Mouse (Mus musculus) urinary bladder, postnatal 36 days (tissue): Measurements from ENCODE around the gene Nsmf.

Experiments used
- DNase-seq, 2 experiments: peaks; one replicate each; pipeline ENCODE4 v3.0.0; 2022; ENCODE audit warnings: low spot score in 2 of 2, mixed read lengths in 1 of 2

Nsmf gene

DNA sequence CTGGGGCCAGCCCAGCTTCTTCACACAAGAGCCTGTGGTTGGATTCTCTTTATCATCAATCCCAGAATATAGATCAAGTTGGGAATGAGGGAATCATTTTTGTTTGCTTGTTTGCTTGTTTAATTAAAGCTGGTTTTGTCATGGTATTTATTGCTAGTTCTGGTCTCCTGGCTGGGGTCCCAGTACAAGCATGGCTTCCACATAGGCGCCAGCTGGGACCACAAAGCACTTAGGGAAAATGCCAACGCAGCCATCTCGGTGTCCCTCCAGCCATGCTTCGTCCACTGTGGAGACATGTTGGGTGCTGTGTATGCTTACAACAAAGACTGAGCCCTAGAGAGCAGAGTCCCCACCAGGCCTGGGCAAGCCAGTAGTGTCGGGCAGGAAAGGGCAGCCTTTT lies 31.4 kb downstream of the Nsmf start:
- DNase-seq, result no peak

DNA sequence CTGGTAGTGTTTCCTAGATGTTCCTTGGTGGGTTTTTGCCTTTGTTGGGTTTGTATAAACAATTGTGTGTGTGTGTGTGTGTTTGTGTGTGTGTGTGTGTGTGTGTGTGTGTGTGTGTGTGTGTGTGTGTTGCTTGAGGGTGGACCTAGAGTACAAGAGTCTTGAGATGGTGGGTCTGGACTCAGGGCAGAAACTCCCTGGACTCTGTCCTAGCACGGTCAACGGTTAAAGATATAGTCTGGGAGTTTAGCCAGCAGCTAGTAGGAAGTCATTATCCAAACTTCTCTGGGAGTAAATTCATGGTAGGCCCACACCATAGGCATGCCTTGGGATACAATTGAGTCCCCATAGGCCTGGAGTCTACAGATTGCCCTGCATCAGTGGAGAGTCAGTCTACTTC lies 33.7 kb downstream of the Nsmf start:
- DNase-seq, result no peak

DNA sequence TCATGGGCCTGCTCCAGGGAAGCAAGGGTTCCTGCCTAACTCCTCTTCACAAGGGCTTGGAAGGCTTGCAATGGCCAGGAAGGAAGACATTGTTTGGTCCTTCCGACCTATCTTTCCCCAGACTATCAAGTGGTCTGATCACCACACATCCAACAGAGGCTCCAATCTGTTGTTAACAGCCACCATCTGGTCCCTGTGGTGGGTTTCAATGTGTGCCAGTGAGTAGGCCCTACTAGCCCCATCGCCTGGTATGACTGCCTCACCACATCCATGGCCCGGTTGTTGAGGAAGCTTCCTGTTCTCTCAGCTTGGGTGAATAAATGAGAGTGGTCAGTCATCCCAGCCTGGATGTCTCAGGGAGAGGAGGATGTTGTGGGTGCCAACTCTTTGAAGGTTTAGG lies 34.5 kb downstream of the Nsmf start:
- no peak for DNase-seq

DNA sequence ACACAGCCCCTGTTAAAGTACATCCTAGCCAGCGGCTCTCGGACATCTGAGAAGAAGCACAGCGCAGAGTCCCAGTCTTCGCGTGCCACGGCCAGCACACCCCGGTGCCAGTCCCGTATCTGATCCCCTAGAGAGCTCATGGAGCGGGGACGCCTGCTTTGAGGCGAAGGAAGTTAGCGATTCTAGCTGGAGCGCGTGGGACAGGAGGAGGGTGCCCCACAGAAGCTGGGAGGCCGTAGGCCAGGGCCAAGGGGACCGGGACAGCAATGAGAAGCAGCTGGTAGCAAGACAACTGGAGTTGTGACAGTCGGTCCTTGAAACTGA lies 40.6 kb downstream of the Nsmf start:
- DNase-seq, result no peak

GRCm38 (mm10) chr2:25095109-25095850 lies 41.1 kb downstream of the Nsmf start, which contains the start of gene Noxa1:
Gene Noxa1 (minus strand): TSS chr2:25095149.
- DNase-seq, result no peak

DNA sequence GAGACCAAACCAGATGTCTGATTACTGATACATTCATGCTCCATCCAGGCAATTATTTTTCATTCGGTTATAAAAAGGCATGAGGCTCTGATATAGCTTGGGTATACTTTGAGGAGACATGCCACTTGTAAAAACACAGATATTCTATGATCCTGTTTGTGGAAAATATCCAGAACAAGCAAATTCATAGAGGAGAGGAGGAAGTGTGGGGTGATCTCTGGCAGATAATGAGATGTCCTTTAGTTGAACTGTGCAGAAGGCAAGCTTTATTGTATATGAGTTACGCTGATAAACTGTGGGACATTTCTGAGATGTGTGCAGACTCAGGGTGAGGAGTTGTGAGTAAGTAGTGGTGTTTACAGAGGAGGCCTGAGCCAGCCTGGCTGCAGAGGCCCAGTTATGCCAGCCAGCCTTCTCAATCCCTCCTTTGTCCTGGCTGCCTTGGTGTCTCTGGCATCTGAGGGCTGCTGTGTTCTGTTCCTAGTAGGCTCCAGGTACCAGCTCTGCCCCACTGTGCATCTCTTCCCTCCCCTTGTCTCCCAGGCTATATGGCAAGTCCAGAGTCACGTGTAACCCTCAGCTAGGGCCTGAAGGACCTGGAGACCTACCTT lies 44.0 kb downstream of the Nsmf start:
- DNase-seq, result peak; percentile 7 to 8

DNA sequence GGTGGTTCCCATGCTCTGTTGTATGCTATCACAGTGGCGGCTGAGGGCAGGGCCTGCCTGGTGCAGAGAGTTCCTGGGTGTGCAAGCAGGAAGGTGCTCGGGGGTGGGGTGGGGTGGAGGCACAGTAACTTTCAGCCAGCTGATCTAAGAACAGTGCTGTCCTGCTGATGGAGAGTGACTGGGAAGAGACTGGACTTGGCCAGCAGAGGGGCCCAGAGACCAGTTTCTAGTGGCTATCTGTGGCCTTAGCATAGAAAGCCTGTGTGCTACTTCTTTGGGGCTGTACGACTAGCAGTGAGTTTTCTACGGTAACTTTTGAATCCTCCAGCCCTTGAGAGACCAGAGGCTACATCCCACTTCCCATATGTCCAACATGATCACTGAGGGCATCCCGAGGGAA lies 44.8 kb downstream of the Nsmf start:
- DNase-seq, result peak; percentile 14 to 42

DNA sequence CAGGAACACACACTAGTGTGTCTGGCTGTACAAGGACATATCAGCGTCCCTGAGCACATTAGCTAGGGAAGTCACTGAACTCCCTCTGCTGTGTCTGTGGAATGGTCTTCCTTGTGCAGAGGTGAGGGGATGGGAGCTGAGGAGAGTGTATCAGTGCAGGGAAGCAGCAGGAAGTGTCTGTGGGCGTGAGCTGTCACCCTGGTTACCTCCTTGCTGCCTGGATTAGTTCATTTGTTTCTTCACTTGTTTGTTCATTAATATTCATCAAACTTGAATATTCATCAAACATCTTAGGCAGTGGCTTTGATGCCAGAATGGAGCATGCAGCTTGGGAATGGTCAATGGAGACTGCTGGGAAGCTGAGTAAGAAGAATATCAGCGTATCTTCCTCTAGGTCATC lies 45.5 kb downstream of the Nsmf start:
- DNase-seq, result no peak

- DNase-seq, result no peak
Measured at GRCm38 (mm10) chr2:25104122-25104521, 50.0 kb downstream of the Nsmf start.

- DNase-seq, result no peak
Measured at GRCm38 (mm10) chr2:25106045-25106444, 51.9 kb downstream of the Nsmf start.

- DNase-seq, result no peak
Measured at GRCm38 (mm10) chr2:25109487-25109886, 55.3 kb downstream of the Nsmf start.

- no peak for DNase-seq
Measured at GRCm38 (mm10) chr2:25110505-25111183, 56.5 kb downstream of the Nsmf start.

GRCm38 (mm10) chr2:25111184-25111791 lies 57.1 kb downstream of the Nsmf start:
- DNase-seq, result peak in 1 of 2 experiments; percentile 15
